Comparison of ENCODE assay signal across 10 mouse cellular contexts in the genomic region with DNA sequence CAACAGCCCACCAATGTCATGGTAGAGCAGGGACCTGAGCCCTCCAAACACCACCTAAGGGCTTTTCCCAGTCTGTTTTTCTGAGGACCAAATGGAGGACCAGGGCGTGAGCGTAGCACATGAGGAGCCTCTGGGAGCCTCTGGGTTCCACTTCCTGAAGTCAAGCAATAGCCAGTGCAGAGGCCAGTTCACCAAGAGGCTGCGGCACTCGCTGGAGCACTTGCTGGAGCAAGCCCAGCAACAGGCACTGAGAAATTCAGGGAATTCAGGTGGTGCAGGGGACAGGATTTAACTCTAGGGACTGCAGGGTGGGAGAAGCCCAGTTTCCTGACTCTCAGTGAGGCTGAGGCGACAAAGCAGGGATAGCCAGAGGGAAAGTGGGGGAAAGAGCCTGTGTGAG. TPM values are rescaled to one million over a fixed set of nuclear protein-coding genes. Genes with fewer than 3 reads are reported as not detected.
DNase-seq lines count a peak whose midpoint lies in the region; ATAC-seq and TF ChIP-seq lines count a peak whose summit lies in the region.
"Had no signal": no experiment of that assay in that cellular context is flagged by ENCODE, and none has a peak within 500 bp of the region (broad histone marks: within the 10 kb centered on the region; RNA-seq: fewer than 3 reads in every experiment).

No protein-coding gene starts in this region.

- H3K9me3 ChIP-seq in lung, embryonic 15.5 days = no peaks in the 10 kb centered on the region
- no peaks in the 10 kb centered on the region for H3K9me3 ChIP-seq in liver, postnatal 0 days (ENCODE audit: low read length)
- H3K9me3 ChIP-seq: liver, embryonic 15.5 days had no signal

- DNase-seq in heart, adult 2 months = peak in 1 of 2 experiments; percentile 40
- DNase-seq in heart, adult 8-10 months (ENCODE audit: low spot score) = no peak
- no peak for DNase-seq in lung, postnatal 10 days
- peak; percentile 29 for DNase-seq in heart, postnatal 4 days
- DNase-seq in liver, postnatal 0 days = no peak
- DNase-seq in right cerebral cortex, postnatal 36 days (ENCODE audit: low spot score in 2 of 2) = no peak
- no peak for DNase-seq in thymus, postnatal 25 days
- DNase-seq: embryo, embryonic 11 days had no signal

- no peak overlapping the region for H3K4me3 ChIP-seq in heart, adult 2 months
- no peak overlapping the region for H3K4me3 ChIP-seq in lung, embryonic 15.5 days
- H3K4me3 ChIP-seq in liver, postnatal 0 days (ENCODE audit: low read depth, low read length) = no peak overlapping the region
- H3K4me3 ChIP-seq: liver, embryonic 15.5 days had no signal

- no peak for TF ChIP-seq POLR2A in heart, adult 2 months (IDR thresholded peaks at IDR 0.05; ENCODE audit: insufficient read depth, low read depth, low read length)

- intact Hi-C loops in heart, adult 2 months (cut with DNase I) = loop anchor here (1.0 kb wide), 1 partner anchor 28 kb away; no protein-coding TSS in a partner anchor

- H3K36me3 ChIP-seq in heart, adult 2 months (ENCODE audit: control insufficient read depth, insufficient read depth, low read length) = peaks cover 4% of the 10 kb centered on the region; the same call in 1 of the 2 replicates
- H3K36me3 ChIP-seq in lung, embryonic 15.5 days = peaks cover 30% of the 10 kb centered on the region
- H3K36me3 ChIP-seq in liver, postnatal 0 days (replicated peaks; ENCODE audit: insufficient read depth, low read length) = peaks cover 15% of the 10 kb centered on the region

- WGBS in heart, adult 2 months = 29% methylated on average over 5 of the region's 5 CpGs
- WGBS in lung, embryonic 15.5 days = 55% methylated on average over 5 of the region's 5 CpGs
- 70% methylated on average over 5 of the region's 5 CpGs for WGBS in liver, postnatal 0 days (ENCODE audit: insufficient replicate concordance)

- ATAC-seq in lung, embryonic 15.5 days (ENCODE audit: borderline replicate concordance, extremely low read depth, low FRiP score, low TSS enrichment) = no peak
- ATAC-seq in liver, postnatal 0 days = no peak

- no peaks in the 10 kb centered on the region for H3K79me2 ChIP-seq in heart, adult 2 months (replicated peaks; ENCODE audit: control insufficient read depth, insufficient read depth, low read length)

- H3K9ac ChIP-seq in heart, adult 2 months (ENCODE audit: low read depth, low read length) = peak overlapping the region; percentile 9; the same call in 1 of the 2 replicates
- no peak overlapping the region for H3K9ac ChIP-seq in lung, embryonic 15.5 days
- H3K9ac ChIP-seq in liver, postnatal 0 days (replicated peaks) = no peak overlapping the region
- H3K9ac ChIP-seq: liver, embryonic 15.5 days had no signal

- no peaks in the 10 kb centered on the region for H3K27me3 ChIP-seq in heart, adult 2 months (ENCODE audit: control insufficient read depth, insufficient read depth, low read length)
- H3K27me3 ChIP-seq in lung, embryonic 15.5 days = no peaks in the 10 kb centered on the region
- no peaks in the 10 kb centered on the region for H3K27me3 ChIP-seq in liver, postnatal 0 days (ENCODE audit: insufficient read depth, low read length)

- H3K4me1 ChIP-seq in heart, adult 2 months (ENCODE audit: control insufficient read depth, insufficient read depth, low read length) = peaks cover 31% of the 10 kb centered on the region
- H3K4me1 ChIP-seq in lung, embryonic 15.5 days = peaks cover 43% of the 10 kb centered on the region
- H3K4me1 ChIP-seq in liver, postnatal 0 days (ENCODE audit: insufficient read depth) = peaks cover 9% of the 10 kb centered on the region

- no peak overlapping the region for H3K4me2 ChIP-seq in lung, embryonic 15.5 days
- no peak overlapping the region for H3K4me2 ChIP-seq in liver, postnatal 0 days (ENCODE audit: low read depth, low read length)
- H3K4me2 ChIP-seq: liver, embryonic 15.5 days had no signal

- TF ChIP-seq EP300 in heart, adult 2 months (IDR thresholded peaks at IDR 0.05; ENCODE audit: insufficient read depth, low read depth, low read length) = no peak
- no peak for TF ChIP-seq EP300 in liver, postnatal 0 days (IDR thresholded peaks at IDR 0.05; ENCODE audit: low read depth)

- no peak for TF ChIP-seq CTCF in heart, adult 2 months (IDR thresholded peaks at IDR 0.05)
- TF ChIP-seq CTCF in liver, postnatal 0 days (IDR thresholded peaks at IDR 0.05; ENCODE audit: low read depth) = no peak

- H3K27ac ChIP-seq in heart, adult 2 months = peak overlapping the region; percentile 77
- peak overlapping the region; percentile 78 for H3K27ac ChIP-seq in lung, embryonic 15.5 days
- peak overlapping the region; percentile 30; the same call in 1 of the 2 replicates for H3K27ac ChIP-seq in liver, postnatal 0 days (ENCODE audit: low read depth)
- H3K27ac ChIP-seq: liver, embryonic 15.5 days had no signal

RNA-seq across cellular contexts. Expression of gene Micall1, which starts 10.5 kb away (rescaled TPM):
- 10 to 100 TPM; 43.0 to 45.7 TPM for total RNA-seq in heart, adult 2 months (2021)
- 39.3 and 58.7 TPM in 2 replicates for polyA plus RNA-seq in heart, adult 2 months (2012; rRNA removed)
- 10 to 100 TPM; 41.2 to 42.2 (median 41.5) TPM for total RNA-seq in heart, adult 8-10 months (2022)
- 7.5 and 8.8 TPM in 2 replicates for polyA plus RNA-seq in lung, embryonic 15.5 days (2015; fragmentation: Nextera tagmentation; extraction: Ambion mirVana)
- total RNA-seq in heart, postnatal 4 days (2021) = 100 to 1,000 TPM in 1 of 2 experiments, 10 to 100 TPM in 1; 92.8 to 101 TPM
- polyA plus RNA-seq in liver, postnatal 0 days (2015; fragmentation: Nextera tagmentation; extraction: Ambion mirVana) = 0.92 and 1.3 TPM in 2 replicates

RNA-seq across cellular contexts. Expression of gene Eif3l, which starts 23.2 kb away (rescaled TPM):
- 10 to 100 TPM; 63.9 to 69.2 TPM for total RNA-seq in heart, adult 2 months (2021)
- polyA plus RNA-seq in heart, adult 2 months (2012; rRNA removed) = 90.3 and 116 TPM in 2 replicates
- 10 to 100 TPM; 70.2 to 76.0 (median 74.9) TPM for total RNA-seq in heart, adult 8-10 months (2022)
- 223 and 225 TPM in 2 replicates for polyA plus RNA-seq in lung, embryonic 15.5 days (2015; fragmentation: Nextera tagmentation; extraction: Ambion mirVana)
- total RNA-seq in heart, postnatal 4 days (2021) = 100 to 1,000 TPM; 103 to 109 TPM
- 70.9 and 76.4 TPM in 2 replicates for polyA plus RNA-seq in liver, postnatal 0 days (2015; fragmentation: Nextera tagmentation; extraction: Ambion mirVana)

RNA-seq across cellular contexts. Expression of gene Ankrd54, which starts 35.5 kb away (rescaled TPM):
- total RNA-seq in heart, adult 2 months (2021) = 1 to 10 TPM; 5.5 to 8.5 TPM
- 12.2 and 14.2 TPM in 2 replicates for polyA plus RNA-seq in heart, adult 2 months (2012; rRNA removed)
- total RNA-seq in heart, adult 8-10 months (2022) = 1 to 10 TPM; 6.3 to 8.0 (median 7.6) TPM
- polyA plus RNA-seq in lung, embryonic 15.5 days (2015; fragmentation: Nextera tagmentation; extraction: Ambion mirVana) = 57.0 and 61.0 TPM in 2 replicates
- total RNA-seq in heart, postnatal 4 days (2021) = 10 to 100 TPM; 11.8 to 12.7 TPM
- polyA plus RNA-seq in liver, postnatal 0 days (2015; fragmentation: Nextera tagmentation; extraction: Ambion mirVana) = 21.3 and 22.5 TPM in 2 replicates

RNA-seq across cellular contexts. Expression of gene Polr2f, which starts 42.6 kb away (rescaled TPM):
- 100 to 1,000 TPM; 126 to 145 TPM for total RNA-seq in heart, adult 2 months (2021)
- polyA plus RNA-seq in heart, adult 2 months (2012; rRNA removed) = 48.6 and 50.9 TPM in 2 replicates
- total RNA-seq in heart, adult 8-10 months (2022) = 100 to 1,000 TPM; 124 to 149 (median 135) TPM
- 240 and 281 TPM in 2 replicates for polyA plus RNA-seq in lung, embryonic 15.5 days (2015; fragmentation: Nextera tagmentation; extraction: Ambion mirVana)
- 100 to 1,000 TPM; 126 to 139 TPM for total RNA-seq in heart, postnatal 4 days (2021)
- polyA plus RNA-seq in liver, postnatal 0 days (2015; fragmentation: Nextera tagmentation; extraction: Ambion mirVana) = 129 and 130 TPM in 2 replicates

RNA-seq across cellular contexts. Expression of gene 1700088E04Rik, which starts 42.8 kb away (rescaled TPM):
- 1 to 10 TPM; 1.8 to 2.6 TPM for total RNA-seq in heart, adult 2 months (2021)
- 2.8 and 3.8 TPM in 2 replicates for polyA plus RNA-seq in heart, adult 2 months (2012; rRNA removed)
- total RNA-seq in heart, adult 8-10 months (2022) = 1 to 10 TPM; 1.6 to 2.7 (median 2.4) TPM
- 9.9 and 10.8 TPM in 2 replicates for polyA plus RNA-seq in lung, embryonic 15.5 days (2015; fragmentation: Nextera tagmentation; extraction: Ambion mirVana)
- total RNA-seq in heart, postnatal 4 days (2021) = 1 to 10 TPM; 1.2 to 2.1 TPM
- polyA plus RNA-seq in liver, postnatal 0 days (2015; fragmentation: Nextera tagmentation; extraction: Ambion mirVana) = 0.72 and 1.2 TPM in 2 replicates
